Mouse (Mus musculus) spleen, adult 2 months (tissue): ENCODE data around the gene Smyd3.

Source experiments
- CTCF ChIP-seq: fragments of 200-500 bp; IDR thresholded peaks from 2 replicates; pipeline ENCODE4 v1.5.1; 2011; ENCODE audit warnings: mild to moderate bottlenecking, inconsistent platforms; ENCODE audit not compliant: insufficient read depth, insufficient read length, insufficient replicate concordance; ENCODE audit errors: extremely low read depth
- POLR2A ChIP-seq: fragments of 200-500 bp; IDR thresholded peaks from 2 replicates; pipeline ENCODE4 v1.6.1; 2011; ENCODE audit warnings: low read depth, low read length, inconsistent platforms

- no peak for TF ChIP-seq CTCF
- TF ChIP-seq POLR2A = no peak
These were observed 261.9 kb downstream of the Smyd3 start for GRCm38 (mm10) chr1:179255826-179256512.
